Mouse (Mus musculus): ENCODE results near the gene Pdik1l. TPM values are rescaled to one million over a fixed set of nuclear protein-coding genes. Genes with fewer than 3 reads are reported as not detected.

The Pdik1l gene
- 32.7 and 36.2 TPM in 2 replicates for total RNA-seq (2017)

GRCm38 (mm10) chr4:134287575-134288025 is at the start of gene Pdik1l:
Pdik1l (minus strand) TSS chr4:134287895.
- peak; percentile 72 to 77 for ATAC-seq (replicated peaks in 1 of 2; ENCODE audit: insufficient read depth in 1 of 2, low FRiP score in 2 of 2, low TSS enrichment in 1 of 2, low read depth in 1 of 2, poor library complexity in 2 of 2, severe bottlenecking in 2 of 2)

GRCm38 (mm10) chr4:134330281-134330680 is 42.6 kb upstream of the Pdik1l start:
- ATAC-seq (replicated peaks in 1 of 2; ENCODE audit: insufficient read depth in 1 of 2, low FRiP score in 2 of 2, low TSS enrichment in 1 of 2, low read depth in 1 of 2, poor library complexity in 2 of 2, severe bottlenecking in 2 of 2), result no peak

GRCm38 (mm10) chr4:134328832-134329231 is 41.1 kb upstream of the Pdik1l start:
- ATAC-seq (replicated peaks in 1 of 2; ENCODE audit: insufficient read depth in 1 of 2, low FRiP score in 2 of 2, low TSS enrichment in 1 of 2, low read depth in 1 of 2, poor library complexity in 2 of 2, severe bottlenecking in 2 of 2), result no peak

GRCm38 (mm10) chr4:134328151-134328550 is 40.5 kb upstream of the Pdik1l start:
- no peak for ATAC-seq (replicated peaks in 1 of 2; ENCODE audit: insufficient read depth in 1 of 2, low FRiP score in 2 of 2, low TSS enrichment in 1 of 2, low read depth in 1 of 2, poor library complexity in 2 of 2, severe bottlenecking in 2 of 2)

- no peak for ATAC-seq (replicated peaks in 1 of 2; ENCODE audit: insufficient read depth in 1 of 2, low FRiP score in 2 of 2, low TSS enrichment in 1 of 2, low read depth in 1 of 2, poor library complexity in 2 of 2, severe bottlenecking in 2 of 2)
Measured at GRCm38 (mm10) chr4:134326859-134327530, 39.3 kb upstream of the Pdik1l start.

GRCm38 (mm10) chr4:134324655-134325054 is 37.0 kb upstream of the Pdik1l start:
- ATAC-seq (replicated peaks in 1 of 2; ENCODE audit: insufficient read depth in 1 of 2, low FRiP score in 2 of 2, low TSS enrichment in 1 of 2, low read depth in 1 of 2, poor library complexity in 2 of 2, severe bottlenecking in 2 of 2), result no peak

GRCm38 (mm10) chr4:134321524-134321923 is 33.8 kb upstream of the Pdik1l start:
- ATAC-seq (replicated peaks in 1 of 2; ENCODE audit: insufficient read depth in 1 of 2, low FRiP score in 2 of 2, low TSS enrichment in 1 of 2, low read depth in 1 of 2, poor library complexity in 2 of 2, severe bottlenecking in 2 of 2), result no peak

GRCm38 (mm10) chr4:134319674-134320073 is 32.0 kb upstream of the Pdik1l start:
- ATAC-seq (replicated peaks in 1 of 2; ENCODE audit: insufficient read depth in 1 of 2, low FRiP score in 2 of 2, low TSS enrichment in 1 of 2, low read depth in 1 of 2, poor library complexity in 2 of 2, severe bottlenecking in 2 of 2), result no peak

- no peak for ATAC-seq (replicated peaks in 1 of 2; ENCODE audit: insufficient read depth in 1 of 2, low FRiP score in 2 of 2, low TSS enrichment in 1 of 2, low read depth in 1 of 2, poor library complexity in 2 of 2, severe bottlenecking in 2 of 2)
Measured at GRCm38 (mm10) chr4:134319074-134319473, 31.4 kb upstream of the Pdik1l start.

GRCm38 (mm10) chr4:134316390-134316789 is 28.7 kb upstream of the Pdik1l start:
- ATAC-seq (replicated peaks in 1 of 2; ENCODE audit: insufficient read depth in 1 of 2, low FRiP score in 2 of 2, low TSS enrichment in 1 of 2, low read depth in 1 of 2, poor library complexity in 2 of 2, severe bottlenecking in 2 of 2), result no peak; a peak in 2 of 4 replicates

- no peak for ATAC-seq (replicated peaks in 1 of 2; ENCODE audit: insufficient read depth in 1 of 2, low FRiP score in 2 of 2, low TSS enrichment in 1 of 2, low read depth in 1 of 2, poor library complexity in 2 of 2, severe bottlenecking in 2 of 2)
Measured at GRCm38 (mm10) chr4:134315470-134315869, 27.8 kb upstream of the Pdik1l start.

GRCm38 (mm10) chr4:134314876-134315275 is 27.2 kb upstream of the Pdik1l start, which contains the start of gene Trim63:
Trim63 (plus strand) TSS chr4:134315120.
- no peak for ATAC-seq (replicated peaks in 1 of 2; ENCODE audit: insufficient read depth in 1 of 2, low FRiP score in 2 of 2, low TSS enrichment in 1 of 2, low read depth in 1 of 2, poor library complexity in 2 of 2, severe bottlenecking in 2 of 2)

GRCm38 (mm10) chr4:134314081-134314655 is 26.5 kb upstream of the Pdik1l start:
- ATAC-seq (replicated peaks in 1 of 2; ENCODE audit: insufficient read depth in 1 of 2, low FRiP score in 2 of 2, low TSS enrichment in 1 of 2, low read depth in 1 of 2, poor library complexity in 2 of 2, severe bottlenecking in 2 of 2), result no peak

GRCm38 (mm10) chr4:134312901-134313300 is 25.2 kb upstream of the Pdik1l start:
- ATAC-seq (replicated peaks in 1 of 2; ENCODE audit: insufficient read depth in 1 of 2, low FRiP score in 2 of 2, low TSS enrichment in 1 of 2, low read depth in 1 of 2, poor library complexity in 2 of 2, severe bottlenecking in 2 of 2), result no peak

- no peak for ATAC-seq (replicated peaks in 1 of 2; ENCODE audit: insufficient read depth in 1 of 2, low FRiP score in 2 of 2, low TSS enrichment in 1 of 2, low read depth in 1 of 2, poor library complexity in 2 of 2, severe bottlenecking in 2 of 2)
Measured at GRCm38 (mm10) chr4:134312341-134312740, 24.6 kb upstream of the Pdik1l start.

- ATAC-seq (replicated peaks in 1 of 2; ENCODE audit: insufficient read depth in 1 of 2, low FRiP score in 2 of 2, low TSS enrichment in 1 of 2, low read depth in 1 of 2, poor library complexity in 2 of 2, severe bottlenecking in 2 of 2), result no peak
Measured at GRCm38 (mm10) chr4:134311784-134312183, 24.1 kb upstream of the Pdik1l start.

GRCm38 (mm10) chr4:134310656-134311055 is 23.0 kb upstream of the Pdik1l start:
- no peak for ATAC-seq (replicated peaks in 1 of 2; ENCODE audit: insufficient read depth in 1 of 2, low FRiP score in 2 of 2, low TSS enrichment in 1 of 2, low read depth in 1 of 2, poor library complexity in 2 of 2, severe bottlenecking in 2 of 2)

- ATAC-seq (replicated peaks in 1 of 2; ENCODE audit: insufficient read depth in 1 of 2, low FRiP score in 2 of 2, low TSS enrichment in 1 of 2, low read depth in 1 of 2, poor library complexity in 2 of 2, severe bottlenecking in 2 of 2), result no peak
Measured at GRCm38 (mm10) chr4:134310106-134310505, 22.4 kb upstream of the Pdik1l start.

Data from hematopoietic stem cell, adult 5-6 weeks (primary cell).